Mouse (Mus musculus): ENCODE results near the gene Cad.

Cad gene

DNA sequence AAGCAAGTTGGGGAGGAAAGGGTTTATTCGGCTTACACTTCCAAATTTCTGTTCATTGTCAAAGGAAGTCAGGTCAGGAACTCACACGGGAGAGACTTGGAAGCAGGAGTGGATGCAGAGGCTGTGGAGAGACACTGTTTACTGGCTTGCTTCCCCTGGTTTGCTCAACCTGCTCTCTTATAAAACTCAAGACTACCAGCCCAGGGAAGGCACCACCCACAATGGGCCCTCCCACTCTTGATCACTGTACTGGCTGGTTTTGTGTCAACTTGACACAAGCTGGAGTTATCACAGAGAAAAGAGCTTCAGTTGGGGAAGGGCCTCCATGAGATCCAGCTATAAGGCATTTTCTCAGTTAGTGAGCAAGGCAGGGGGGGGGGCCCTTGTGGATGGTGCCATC, 16.5 kb downstream of the Cad start:
- no peak for DNase-seq (ENCODE audit: low read depth, low spot score)

DNA sequence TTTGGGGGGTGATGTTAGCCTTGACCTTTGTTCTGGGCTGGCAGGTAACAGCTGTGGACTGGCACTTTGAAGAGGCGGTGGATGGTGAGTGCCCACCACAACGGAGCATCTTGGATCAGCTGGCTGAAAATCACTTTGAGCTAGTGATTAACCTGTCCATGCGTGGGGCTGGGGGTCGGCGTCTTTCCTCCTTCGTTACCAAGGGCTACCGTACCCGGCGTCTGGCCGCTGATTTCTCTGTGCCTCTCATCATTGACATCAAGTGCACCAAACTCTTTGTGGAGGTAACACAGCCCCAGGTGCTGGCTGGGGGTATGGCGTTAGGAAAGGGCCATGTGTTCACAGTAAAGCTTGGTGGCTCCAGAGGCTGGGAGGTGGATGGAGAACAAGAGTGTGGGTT, 17.2 kb downstream of the Cad start:
- no peak for DNase-seq (ENCODE audit: low read depth, low spot score)

DNA sequence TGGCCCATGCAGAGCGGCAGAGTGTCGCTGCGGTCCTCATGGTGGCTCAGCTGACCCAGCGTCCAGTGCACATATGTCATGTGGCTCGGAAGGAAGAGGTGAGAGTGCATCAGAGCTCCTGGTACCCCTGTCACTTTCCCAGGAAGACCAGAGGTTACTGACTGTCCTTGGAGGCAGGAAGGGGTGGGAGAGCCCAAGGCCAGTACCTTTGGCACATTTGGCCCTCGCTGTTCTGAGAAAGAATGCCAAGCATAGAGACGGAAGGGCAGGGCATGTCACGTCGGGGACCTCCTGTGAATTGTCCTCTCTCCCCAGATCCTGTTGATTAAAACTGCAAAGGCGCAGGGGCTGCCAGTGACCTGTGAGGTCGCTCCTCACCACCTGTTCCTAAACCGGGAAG, 18.6 kb downstream of the Cad start:
- no peak for DNase-seq (ENCODE audit: low read depth, low spot score)

DNA sequence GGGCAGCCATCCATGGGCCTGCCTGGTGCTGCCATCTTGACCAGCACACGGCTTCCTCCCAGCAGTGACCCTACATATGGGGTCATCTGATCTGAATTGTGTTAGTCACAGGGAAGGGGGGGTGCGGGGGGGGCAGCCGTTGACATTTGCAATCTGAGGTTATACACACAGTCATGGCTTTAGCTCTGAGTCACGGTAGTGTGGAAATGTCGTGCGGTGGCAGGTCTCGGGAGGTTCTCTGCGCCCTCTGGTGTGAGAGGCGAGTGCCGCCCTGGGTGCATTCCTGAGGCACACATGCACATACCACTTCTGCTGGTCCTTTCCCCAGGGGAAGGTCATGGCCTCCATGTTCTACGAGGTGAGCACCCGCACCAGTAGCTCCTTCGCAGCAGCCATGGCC, 21.8 kb downstream of the Cad start:
- no peak for DNase-seq (ENCODE audit: low read depth, low spot score)

DNA sequence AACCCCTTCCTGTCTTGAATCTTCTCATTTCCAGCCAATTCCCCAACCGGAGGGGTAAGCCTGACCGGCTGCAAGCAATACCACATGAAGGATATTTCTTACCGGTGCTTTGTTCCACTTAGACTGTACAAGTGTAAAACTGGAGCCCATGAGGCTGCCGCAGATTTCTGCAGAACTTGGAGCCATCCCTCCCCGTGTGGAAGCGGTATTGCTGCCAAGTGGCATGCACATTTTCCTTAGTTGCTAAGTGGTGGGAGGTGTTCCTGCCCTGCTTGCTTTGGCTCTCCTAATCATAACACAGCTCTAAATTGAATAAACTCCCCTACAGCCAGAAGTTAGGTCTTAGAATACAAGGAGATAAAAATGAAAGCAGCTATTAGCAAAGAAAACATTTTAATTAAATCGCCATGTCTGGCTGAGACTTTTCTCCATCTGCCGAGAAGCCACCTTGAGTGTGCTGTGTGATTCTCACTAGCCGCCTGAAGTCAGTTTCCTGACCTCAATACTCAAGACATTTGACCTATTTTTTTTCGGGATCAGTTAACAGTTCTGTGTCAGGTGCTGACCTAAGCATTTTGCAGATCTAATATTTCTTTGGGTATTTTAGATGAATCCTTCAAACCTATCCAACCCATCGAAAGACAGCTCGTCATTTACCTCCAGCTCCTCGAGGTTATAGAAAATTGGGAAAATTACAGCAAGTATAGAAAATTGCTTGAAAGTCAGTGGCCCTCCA, 25.6 kb downstream of the Cad start:
- DNase-seq (ENCODE audit: low read depth, low spot score) = peak; percentile 88

DNA sequence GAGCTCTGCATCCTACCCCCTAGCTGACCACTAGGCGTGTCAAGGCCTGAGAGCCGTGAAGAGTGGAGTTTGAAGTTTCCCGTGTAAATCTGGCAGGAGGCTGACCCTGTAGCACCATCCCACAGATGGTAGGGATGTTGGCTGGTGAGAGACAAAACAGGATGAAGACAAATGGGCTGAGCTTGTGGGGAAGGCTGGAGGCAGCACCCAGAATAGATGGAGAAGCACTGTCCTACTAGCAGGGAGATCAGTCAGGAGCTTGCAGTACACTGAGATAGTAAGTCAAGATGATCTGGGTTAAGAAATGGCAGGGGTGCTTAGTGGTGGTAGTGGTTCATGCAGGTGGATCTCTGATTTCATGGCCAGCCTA, 26.2 kb downstream of the Cad start:
- peak; percentile 49 for DNase-seq (ENCODE audit: low read depth, low spot score)

DNA sequence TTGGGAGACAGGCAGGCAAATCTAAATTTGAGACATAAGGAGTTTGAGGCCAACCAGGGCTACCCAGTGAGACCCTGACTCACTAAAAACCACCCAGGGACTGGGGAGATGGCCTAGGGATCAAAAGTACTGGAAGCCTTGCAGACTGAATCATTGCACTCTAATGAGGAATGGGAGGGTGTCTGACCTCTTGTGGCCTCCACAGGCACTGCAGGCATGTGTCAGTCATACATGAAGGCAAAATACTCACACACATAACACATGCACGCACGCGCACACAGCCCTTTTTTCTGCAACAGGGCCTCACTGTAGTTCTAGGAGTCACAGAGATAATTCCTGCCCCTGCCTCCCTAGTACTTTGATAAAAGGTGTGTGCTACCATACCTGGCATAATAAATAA, 26.8 kb downstream of the Cad start:
- no peak for DNase-seq (ENCODE audit: low read depth, low spot score)

DNA sequence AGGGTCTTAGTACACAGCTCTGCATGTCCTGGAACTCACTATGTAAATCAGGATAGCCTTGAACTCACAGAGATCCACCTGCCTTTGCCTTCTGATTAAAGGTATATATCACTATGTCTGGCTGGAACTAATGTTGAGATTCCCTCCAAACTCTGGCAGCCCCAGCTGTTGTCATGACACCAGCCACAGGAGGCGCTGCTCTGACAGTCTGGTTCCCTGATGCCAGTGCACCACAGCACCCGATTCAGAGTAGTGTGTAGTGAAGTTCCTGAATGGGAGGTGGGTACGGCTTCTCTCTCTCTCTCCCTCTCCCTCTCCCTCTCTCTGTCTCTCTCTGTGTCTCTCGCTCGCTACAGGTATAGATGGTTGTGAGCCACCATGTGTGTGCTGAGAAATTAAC, 27.8 kb downstream of the Cad start:
- no peak for DNase-seq (ENCODE audit: low read depth, low spot score)

DNA sequence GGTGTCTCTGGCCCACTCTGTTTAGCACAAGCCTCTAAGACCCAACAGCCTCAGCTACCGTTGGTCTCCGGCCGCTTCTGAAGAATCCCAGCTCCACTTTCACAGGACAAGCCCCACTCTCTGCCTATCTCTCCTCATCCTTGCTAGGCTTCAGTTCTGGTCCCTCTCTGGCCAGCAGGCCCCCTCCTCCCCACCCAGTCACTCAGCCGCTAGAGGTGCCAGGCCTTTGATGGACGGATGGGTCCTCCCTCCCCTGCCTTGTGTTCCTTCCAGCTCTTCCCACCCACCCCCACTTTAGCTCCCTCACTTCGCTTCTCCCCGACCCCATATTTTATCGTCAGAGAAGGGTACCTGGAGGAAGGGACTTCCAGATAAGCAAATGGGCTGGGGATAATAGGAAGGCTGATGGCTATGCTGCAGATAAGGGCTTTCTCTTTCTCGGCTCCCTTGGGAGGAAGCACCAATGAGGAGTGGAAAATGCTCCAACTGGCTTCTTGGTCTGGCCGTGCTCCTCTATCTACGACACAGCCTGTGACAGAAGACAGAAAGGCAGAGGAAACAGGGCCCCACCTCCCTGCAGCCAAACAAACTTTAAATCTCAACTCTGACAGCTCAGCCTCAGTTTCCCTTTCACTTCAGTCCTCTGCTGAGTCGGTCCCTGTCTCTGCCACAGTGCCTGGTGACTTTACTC, 28.5 kb downstream of the Cad start:
- no peak for DNase-seq (ENCODE audit: low read depth, low spot score)

DNA sequence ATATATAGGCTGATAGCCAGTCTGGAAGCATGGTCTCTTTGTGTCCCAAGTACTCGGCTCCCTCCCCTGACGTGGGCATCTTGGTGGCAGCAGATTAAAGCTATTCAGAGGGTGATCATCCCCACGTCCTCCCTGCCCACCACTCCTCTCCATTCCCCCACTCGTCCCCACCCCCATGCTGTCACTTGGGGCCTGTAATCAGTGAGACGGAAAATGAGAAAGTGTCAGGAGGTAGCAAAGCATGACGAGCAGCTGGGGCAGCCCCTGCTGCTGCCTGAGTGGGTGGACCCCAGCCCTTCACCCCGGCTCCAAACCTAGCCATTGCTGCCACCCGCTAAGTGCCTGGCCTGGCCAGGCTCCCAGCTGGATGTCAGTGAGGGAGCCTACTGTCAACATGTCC, 29.4 kb downstream of the Cad start:
- DNase-seq (ENCODE audit: low read depth, low spot score) = no peak

DNA sequence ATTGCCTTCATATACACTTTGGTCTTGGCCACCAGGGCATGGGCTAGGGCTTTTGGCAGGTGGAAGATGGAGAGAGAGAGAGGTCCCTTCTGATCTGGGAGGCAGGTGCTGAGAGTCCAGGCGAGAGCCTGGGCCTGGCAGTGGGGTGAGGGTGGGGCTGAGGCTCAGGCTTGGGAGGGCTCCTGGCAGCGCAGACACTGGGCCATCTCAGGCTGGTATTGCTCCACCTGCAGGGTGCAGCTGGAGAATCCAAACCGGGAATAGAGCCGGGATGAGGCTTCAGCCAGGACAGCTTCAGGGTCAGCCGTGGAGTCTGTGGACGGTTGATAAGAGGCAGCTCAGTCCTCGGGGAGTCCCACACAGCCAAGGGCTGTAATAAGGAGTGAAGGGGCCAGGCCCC, 32.0 kb downstream of the Cad start:
- DNase-seq (ENCODE audit: low read depth, low spot score) = no peak

DNA sequence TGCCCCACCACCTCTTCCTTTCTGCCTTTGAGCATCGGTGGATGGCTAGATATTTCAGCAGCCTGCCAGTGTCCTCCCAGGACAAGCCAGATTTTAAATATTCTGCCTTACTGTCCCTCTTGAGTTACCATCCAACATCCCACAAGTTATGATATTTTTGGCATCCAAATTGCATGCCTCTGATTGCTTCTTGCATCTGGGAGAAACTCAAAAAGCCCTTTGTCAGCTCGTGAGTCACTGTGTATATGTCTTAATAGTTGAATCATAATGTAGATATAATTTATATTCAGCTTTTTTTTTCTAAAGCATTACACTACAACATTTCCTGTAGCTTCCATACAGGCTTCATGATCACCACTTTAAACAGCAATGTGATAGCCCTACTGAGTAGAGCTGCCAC, 32.6 kb downstream of the Cad start:
- no peak for DNase-seq (ENCODE audit: low read depth, low spot score)

DNA sequence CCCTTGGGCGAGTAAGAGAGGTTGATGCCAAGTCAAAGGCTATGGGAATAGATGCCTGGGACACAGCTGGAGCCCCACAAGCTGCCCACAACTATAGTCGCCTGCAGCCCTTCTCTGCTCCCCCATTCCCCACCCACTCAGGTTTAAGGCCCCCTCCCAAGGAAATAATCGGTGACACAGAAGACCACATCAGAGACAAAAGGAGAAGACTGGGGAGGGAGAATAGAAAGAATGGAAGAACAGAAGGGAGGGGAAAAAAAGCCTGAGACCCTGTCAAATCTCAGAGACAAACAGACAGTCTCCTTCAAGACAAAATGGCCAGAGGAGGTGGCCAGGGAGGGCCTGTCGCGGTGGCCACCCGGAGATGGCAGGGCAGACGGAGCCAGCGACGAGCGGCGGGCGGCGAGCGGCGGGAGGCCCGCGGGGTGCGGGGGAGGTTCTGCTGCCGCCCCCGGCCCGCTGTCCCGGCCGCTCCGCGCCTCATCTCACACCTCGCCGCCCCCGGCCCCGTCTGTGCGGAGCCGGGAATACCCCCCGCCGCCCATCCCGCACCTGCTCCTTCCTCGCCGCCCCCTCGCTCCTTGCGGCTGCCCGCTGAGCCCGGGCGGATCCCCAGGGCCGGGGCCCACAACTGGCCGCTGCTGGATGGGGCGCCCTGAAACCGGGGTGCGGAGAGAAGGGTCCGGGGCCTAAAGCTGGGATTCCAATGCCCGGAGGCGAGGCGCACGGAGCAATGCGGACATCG, 37.8 kb downstream of the Cad start:
- no peak for DNase-seq (ENCODE audit: low read depth, low spot score)

DNA sequence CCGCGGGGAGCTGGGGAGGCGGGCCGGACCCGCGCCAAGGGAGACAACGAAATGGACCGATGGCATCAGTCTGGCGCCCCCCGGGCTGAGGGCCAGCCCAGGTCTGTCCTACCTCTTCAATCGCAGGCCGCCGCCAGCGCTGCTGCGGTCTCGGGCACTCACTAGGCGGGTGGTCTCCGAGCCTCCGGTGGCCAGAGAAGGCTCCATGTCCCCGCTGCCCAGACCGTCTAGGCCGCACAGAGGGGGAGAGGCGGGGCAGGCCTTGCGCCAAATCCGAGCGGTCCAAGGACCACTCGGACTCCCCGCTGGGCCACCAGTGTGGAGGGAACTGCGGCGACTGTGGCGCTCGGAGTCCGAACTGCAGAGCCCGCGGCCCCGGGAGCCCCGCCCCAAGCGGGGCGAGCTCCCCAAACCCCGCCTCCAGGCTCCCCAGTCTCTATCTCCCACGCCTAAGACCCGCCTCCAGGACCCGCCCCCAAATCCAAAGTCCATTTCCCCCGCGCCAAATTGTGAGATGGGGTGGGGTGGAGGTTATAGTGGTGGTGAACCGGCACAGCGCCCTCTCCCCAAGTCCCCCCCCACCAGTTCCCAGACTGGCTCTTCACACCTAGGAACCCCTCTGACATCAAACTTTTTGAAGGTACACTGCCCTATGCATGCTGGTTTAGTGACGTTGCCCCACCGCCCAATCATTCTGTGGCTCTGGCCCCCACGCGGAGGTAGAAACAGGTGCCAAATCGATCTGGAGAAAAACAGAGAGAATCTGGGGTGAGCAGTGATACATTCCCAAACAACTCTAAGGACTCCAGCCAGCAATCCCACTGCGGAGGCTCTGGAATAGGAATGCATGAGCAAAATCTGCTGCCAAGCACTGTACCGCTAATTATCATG, 38.8 kb downstream of the Cad start:
- DNase-seq (ENCODE audit: low read depth, low spot score) = peak; percentile 52

DNA sequence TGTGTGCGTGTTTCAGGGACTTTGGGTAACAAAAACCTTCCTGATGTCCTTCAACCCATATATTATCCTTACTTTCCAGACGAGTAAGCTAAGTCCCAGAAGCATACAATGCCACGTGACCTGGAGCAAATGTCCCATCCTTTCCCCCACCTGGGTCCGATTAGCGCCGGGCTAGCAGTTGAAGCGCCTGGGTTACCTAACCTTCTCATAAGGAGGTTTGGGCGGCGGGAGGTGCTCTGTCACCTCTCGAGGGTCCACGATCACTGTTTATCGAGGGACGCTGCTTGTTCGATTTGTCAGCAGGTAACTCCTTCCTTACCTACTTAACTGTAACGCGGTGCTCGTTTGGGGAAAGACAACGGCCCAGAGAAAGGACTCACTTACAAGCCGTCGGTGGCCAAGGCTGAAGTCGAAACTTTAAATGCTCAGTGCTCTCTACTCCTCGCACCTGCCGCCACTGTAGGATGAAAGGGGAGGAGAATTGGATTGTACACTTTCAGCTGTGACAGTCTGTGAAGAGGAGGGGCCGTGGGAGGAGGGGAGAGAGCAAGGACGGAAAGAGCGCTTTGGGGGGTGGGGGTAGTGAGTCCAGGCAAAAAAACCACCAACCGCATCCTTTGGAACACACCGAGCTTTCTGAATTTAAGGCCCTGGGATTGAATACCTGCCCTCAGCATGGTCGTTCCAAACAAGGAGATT, 39.7 kb downstream of the Cad start:
- no peak for DNase-seq (ENCODE audit: low read depth, low spot score)

DNA sequence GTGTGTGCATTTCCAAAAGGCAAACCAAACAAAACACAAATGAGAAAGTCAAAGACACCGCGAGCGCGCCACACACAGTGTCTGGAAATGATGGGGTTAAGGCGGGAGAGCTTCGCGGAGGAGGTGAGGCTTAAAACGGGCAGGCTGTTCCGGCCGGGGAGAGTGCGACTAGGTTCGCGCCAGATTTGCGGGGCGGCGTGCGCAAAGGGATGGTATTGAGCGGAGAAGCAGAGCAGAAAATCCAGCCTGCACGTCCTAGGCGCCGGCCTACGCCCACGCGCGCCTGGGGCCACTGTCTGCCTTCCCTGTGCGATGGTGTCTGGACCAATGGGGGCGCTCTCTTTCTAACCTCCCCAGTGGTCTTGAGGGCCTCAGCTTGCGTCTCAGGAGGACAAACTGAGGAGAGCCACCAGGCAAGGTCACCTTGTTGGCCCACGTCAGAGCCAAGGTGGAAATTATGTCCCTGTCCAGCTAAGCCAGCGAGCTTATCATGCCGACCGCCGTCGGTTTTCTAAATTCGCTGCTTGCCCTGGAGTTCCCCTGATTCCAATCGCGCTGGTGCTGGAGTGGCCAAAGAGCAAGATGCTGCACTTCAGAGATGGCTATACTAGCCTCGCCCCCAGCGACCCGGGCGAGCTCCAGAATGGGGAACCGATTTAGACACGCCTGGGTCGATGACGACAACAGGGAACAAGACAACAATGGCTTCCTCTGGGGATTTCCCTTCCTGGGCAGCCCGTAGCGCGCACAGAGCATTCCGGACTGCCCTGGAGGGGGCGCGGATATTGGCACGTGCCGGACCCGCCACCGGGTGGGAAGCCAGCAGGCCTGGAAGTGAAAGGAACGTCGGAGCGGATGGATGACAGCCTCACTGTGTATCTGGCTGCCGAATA, 40.5 kb downstream of the Cad start:
- DNase-seq (ENCODE audit: low read depth, low spot score) = no peak

DNA sequence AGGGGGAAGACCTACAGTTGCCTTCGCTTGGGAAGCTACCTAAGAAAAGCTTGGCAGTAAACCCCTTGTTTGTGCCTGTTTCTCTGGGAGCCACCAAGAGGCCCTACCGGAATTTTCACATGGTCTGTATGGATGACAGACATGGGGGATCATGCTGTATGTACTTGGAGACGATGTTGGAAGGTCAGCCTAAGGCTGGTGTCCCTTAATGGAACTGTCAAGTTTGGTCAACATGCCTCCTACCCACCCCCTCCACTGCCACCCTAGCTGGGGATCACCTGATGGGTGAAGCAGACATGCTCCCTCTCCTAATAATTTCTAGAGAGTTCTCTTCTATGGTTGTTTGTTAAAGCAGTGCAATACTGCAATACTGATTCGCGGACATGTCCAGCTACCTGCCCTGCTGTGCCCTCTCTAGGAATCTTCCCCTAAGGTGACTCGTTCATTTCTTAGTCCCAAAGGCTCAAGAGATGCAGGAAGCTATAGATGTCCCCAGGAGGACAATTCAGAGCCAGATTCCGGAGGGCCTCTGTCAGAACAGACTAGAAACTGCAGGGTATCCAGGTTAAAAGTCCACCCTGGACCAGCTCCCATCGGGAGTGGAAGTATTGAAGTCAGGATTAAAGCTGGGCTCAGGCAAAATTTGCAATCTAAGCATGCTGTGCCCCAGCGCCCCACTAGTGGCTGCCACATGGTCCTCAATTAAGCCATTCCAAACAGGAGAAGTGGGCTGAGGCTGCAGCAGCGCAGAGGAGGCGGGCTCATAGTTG, 41.3 kb downstream of the Cad start:
- no peak for DNase-seq (ENCODE audit: low read depth, low spot score)

DNA sequence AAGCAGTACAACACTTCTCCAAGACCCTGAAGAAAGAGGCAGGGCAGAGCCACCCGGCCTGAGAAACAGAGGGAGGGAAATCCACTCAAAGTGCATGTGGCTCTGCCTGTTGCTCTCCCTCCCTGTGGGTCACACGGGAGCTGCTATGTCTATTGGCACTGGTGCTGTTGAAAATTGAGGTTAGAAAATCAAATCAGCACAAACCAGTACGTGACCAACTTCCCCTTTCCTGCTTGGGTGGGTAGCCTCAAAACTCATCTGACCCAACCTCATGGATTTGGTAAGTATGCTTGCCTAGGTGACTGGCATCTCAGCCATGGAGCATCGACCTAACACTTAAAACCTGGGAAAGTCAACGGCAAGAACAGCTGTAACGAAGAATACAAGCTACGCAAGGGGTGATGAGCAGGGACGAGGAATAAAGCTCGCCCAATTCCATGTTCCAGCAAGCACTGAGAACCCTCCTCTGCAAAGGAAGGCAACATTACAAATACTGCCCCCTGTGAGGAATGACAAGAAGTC, 51.3 kb downstream of the Cad start, which contains the start of gene Dnajc5g:
Dnajc5g (plus strand) TSS at position 472 of the 522 bp plus-strand sequence.
- DNase-seq (ENCODE audit: low read depth, low spot score) = no peak

DNA sequence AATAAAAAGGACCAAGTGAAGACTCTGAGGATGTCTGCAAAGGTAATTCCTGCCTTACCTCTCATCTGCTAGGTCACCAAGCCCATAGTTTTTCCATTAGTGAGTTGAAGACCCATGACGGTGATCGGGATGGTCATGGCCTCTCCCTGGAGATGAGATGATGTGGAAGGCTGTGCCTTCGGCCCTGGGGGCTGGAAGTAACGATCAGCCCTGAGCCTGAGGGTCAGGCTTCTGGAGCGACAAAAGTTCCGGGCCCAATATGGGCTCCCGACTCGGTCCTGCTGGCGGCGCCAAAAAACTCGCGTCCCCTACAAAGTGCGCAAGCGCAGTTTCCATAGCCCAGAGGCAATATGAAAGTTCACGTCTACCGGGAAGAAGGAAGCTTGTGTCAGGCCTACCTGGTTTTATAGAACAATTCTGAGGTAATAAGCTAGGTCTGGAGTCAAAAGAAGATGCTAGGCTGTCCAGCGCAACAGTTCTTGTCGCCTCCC, 53.5 kb downstream of the Cad start, which contains the start of gene Slc30a3:
Slc30a3 (minus strand) TSS at position 238 of the 491 bp plus-strand sequence.
- DNase-seq (ENCODE audit: low read depth, low spot score) = no peak

Data from telencephalon, adult 2 months (tissue).